Mouse (Mus musculus): ENCODE measurements around the gene Kcnq1. TPM values are rescaled to one million over a fixed set of nuclear protein-coding genes. Genes with fewer than 3 reads are reported as not detected.

The Kcnq1 gene
- polyA plus RNA-seq (2015; fragmentation: Nextera tagmentation; extraction: Ambion mirVana) = 0.88 and 1.9 TPM in 2 replicates

- H3K9me3 ChIP-seq (replicated peaks) = no peaks in the 10 kb centered on the region
- no peak for ATAC-seq (ENCODE audit: low FRiP score)
- H3K4me2 ChIP-seq = peak within 1 kb of the TSS; percentile 56
- H3K36me3 ChIP-seq = no peaks in the 10 kb centered on the region
- H3K27me3 ChIP-seq (replicated peaks) = peaks cover 67% of the 10 kb centered on the region
- no peak within 1 kb of the TSS for H3K27ac ChIP-seq (replicated peaks)
- 77% methylated on average over 4 of the region's 4 CpGs for WGBS
- no peak within 1 kb of the TSS for H3K9ac ChIP-seq (replicated peaks)
- H3K4me3 ChIP-seq (replicated peaks) = peak within 1 kb of the TSS; percentile 31
- H3K4me1 ChIP-seq = peaks cover 10% of the 10 kb centered on the region
Observed at GRCm38 (mm10) chr7:143106062-143106461, at the start of gene Kcnq1. Kcnq1 (plus strand) TSS chr7:143106362.

- H3K4me3 ChIP-seq (replicated peaks) = no peak overlapping the region
- peak overlapping the region; percentile 15 for H3K4me2 ChIP-seq
- whole genome bisulfite sequencing = 83% methylated on average over 5 of the region's 5 CpGs
- no peak overlapping the region for H3K9ac ChIP-seq (replicated peaks)
- no peaks in the 10 kb centered on the region for H3K27me3 ChIP-seq (replicated peaks)
- H3K36me3 ChIP-seq = 0 out of 2 replicates have a peak, but pooled peaks cover 3% of the 10 kb centered on the region
- ATAC-seq (ENCODE audit: low FRiP score) = no peak
- no peaks in the 10 kb centered on the region for H3K9me3 ChIP-seq (replicated peaks)
- H3K4me1 ChIP-seq = peaks cover 81% of the 10 kb centered on the region
- H3K27ac ChIP-seq (replicated peaks) = no peak overlapping the region
Observed at GRCm38 (mm10) chr7:143057023-143057422, 49.1 kb upstream of the Kcnq1 start.

GRCm38 (mm10) chr7:143057667-143058220 is 48.4 kb upstream of the Kcnq1 start:
- 80% methylated on average over 9 of the region's 9 CpGs for WGBS
- Histone ChIP-seq H3K4me1 (peaks cover 76% of the 10 kb centered on the region), H3K9me3 (replicated peaks) (no peaks in the 10 kb centered on the region), H3K36me3 (peaks cover 10% of the 10 kb centered on the region; the same call in 1 of the 2 replicates), H3K4me3 (replicated peaks) (no peak overlapping the region), H3K27me3 (replicated peaks) (no peaks in the 10 kb centered on the region), H3K4me2 (0 out of 2 replicates have a peak overlapping the region, but pooled peaks have one; percentile 3), H3K27ac (replicated peaks) (peak overlapping the region; percentile 54; the same call in 1 of the 2 replicates), H3K9ac (replicated peaks) (no peak overlapping the region)
- no peak for ATAC-seq (ENCODE audit: low FRiP score)

- no peak for ATAC-seq (ENCODE audit: low FRiP score)
- peak overlapping the region; percentile 54 for H3K27ac ChIP-seq (replicated peaks)
- H3K27me3 ChIP-seq (replicated peaks) = no peaks in the 10 kb centered on the region
- peaks cover 15% of the 10 kb centered on the region for H3K36me3 ChIP-seq
- H3K4me3 ChIP-seq (replicated peaks) = no peak overlapping the region
- peaks cover 76% of the 10 kb centered on the region for H3K4me1 ChIP-seq
- H3K9me3 ChIP-seq (replicated peaks) = no peaks in the 10 kb centered on the region
- H3K9ac ChIP-seq (replicated peaks) = no peak overlapping the region
- 0 out of 2 replicates have a peak overlapping the region, but pooled peaks have one; percentile 3 for H3K4me2 ChIP-seq
- 79% methylated on average over 5 of the region's 5 CpGs for WGBS
Observed at GRCm38 (mm10) chr7:143058221-143058697, 47.9 kb upstream of the Kcnq1 start.

GRCm38 (mm10) chr7:143059202-143059870 is 46.8 kb upstream of the Kcnq1 start:
- Histone ChIP-seq H3K9ac (replicated peaks) (no peak overlapping the region), H3K27ac (replicated peaks) (peak overlapping the region; percentile 54), H3K4me1 (peaks cover 73% of the 10 kb centered on the region), H3K36me3 (peaks cover 25% of the 10 kb centered on the region), H3K4me2 (peak overlapping the region; percentile 1; the same call in 1 of the 2 replicates), H3K4me3 (replicated peaks) (no peak overlapping the region), H3K9me3 (replicated peaks) (no peaks in the 10 kb centered on the region), H3K27me3 (replicated peaks) (no peaks in the 10 kb centered on the region)
- no peak for ATAC-seq (ENCODE audit: low FRiP score)
- 75% methylated on average over 5 of the region's 5 CpGs for WGBS

GRCm38 (mm10) chr7:143062704-143063103 is 43.5 kb upstream of the Kcnq1 start:
- 79% methylated on average over 2 of the region's 2 CpGs for WGBS
- H3K4me1 ChIP-seq = peaks cover 49% of the 10 kb centered on the region
- no peaks in the 10 kb centered on the region for H3K9me3 ChIP-seq (replicated peaks)
- H3K27me3 ChIP-seq (replicated peaks) = no peaks in the 10 kb centered on the region
- no peak overlapping the region for H3K9ac ChIP-seq (replicated peaks)
- no peak overlapping the region for H3K4me2 ChIP-seq
- no peak overlapping the region for H3K27ac ChIP-seq (replicated peaks)
- no peak overlapping the region for H3K4me3 ChIP-seq (replicated peaks)
- no peak for ATAC-seq (ENCODE audit: low FRiP score)
- peaks cover 58% of the 10 kb centered on the region for H3K36me3 ChIP-seq

- Histone ChIP-seq H3K36me3 (peaks cover 59% of the 10 kb centered on the region), H3K4me2 (no peak overlapping the region), H3K9ac (replicated peaks) (no peak overlapping the region), H3K27me3 (replicated peaks) (no peaks in the 10 kb centered on the region), H3K27ac (replicated peaks) (no peak overlapping the region), H3K4me1 (peaks cover 45% of the 10 kb centered on the region), H3K9me3 (replicated peaks) (no peaks in the 10 kb centered on the region), H3K4me3 (replicated peaks) (no peak overlapping the region)
- 29% methylated on average over 6 of the region's 6 CpGs for WGBS
- no peak for ATAC-seq (ENCODE audit: low FRiP score)
Observed at GRCm38 (mm10) chr7:143064226-143064625, 41.9 kb upstream of the Kcnq1 start.

GRCm38 (mm10) chr7:143065692-143066091 is 40.5 kb upstream of the Kcnq1 start:
- H3K27ac ChIP-seq (replicated peaks) = no peak overlapping the region
- H3K4me2 ChIP-seq = no peak overlapping the region
- peaks cover 58% of the 10 kb centered on the region for H3K36me3 ChIP-seq
- no peaks in the 10 kb centered on the region for H3K9me3 ChIP-seq (replicated peaks)
- H3K4me3 ChIP-seq (replicated peaks) = no peak overlapping the region
- H3K27me3 ChIP-seq (replicated peaks) = no peaks in the 10 kb centered on the region
- H3K4me1 ChIP-seq = peaks cover 44% of the 10 kb centered on the region
- no peak for ATAC-seq (ENCODE audit: low FRiP score)
- H3K9ac ChIP-seq (replicated peaks) = no peak overlapping the region
- WGBS = 100% methylated on average over 2 of the region's 2 CpGs

GRCm38 (mm10) chr7:143067469-143067868 is 38.7 kb upstream of the Kcnq1 start:
- no peaks in the 10 kb centered on the region for H3K27me3 ChIP-seq (replicated peaks)
- WGBS = 53% methylated on average over 2 of the region's 2 CpGs
- no peak overlapping the region for H3K9ac ChIP-seq (replicated peaks)
- no peak for ATAC-seq (ENCODE audit: low FRiP score)
- H3K27ac ChIP-seq (replicated peaks) = peak overlapping the region; percentile 93
- peaks cover 48% of the 10 kb centered on the region for H3K4me1 ChIP-seq
- no peak overlapping the region for H3K4me3 ChIP-seq (replicated peaks)
- H3K36me3 ChIP-seq = peaks cover 52% of the 10 kb centered on the region
- peak overlapping the region; percentile 66; the same call in 1 of the 2 replicates for H3K4me2 ChIP-seq
- no peaks in the 10 kb centered on the region for H3K9me3 ChIP-seq (replicated peaks)

- H3K4me3 ChIP-seq (replicated peaks) = peak overlapping the region; percentile 83
- H3K4me2 ChIP-seq = peak overlapping the region; percentile 66
- peaks cover 48% of the 10 kb centered on the region for H3K4me1 ChIP-seq
- no peaks in the 10 kb centered on the region for H3K9me3 ChIP-seq (replicated peaks)
- H3K27me3 ChIP-seq (replicated peaks) = no peaks in the 10 kb centered on the region
- 52% methylated on average over 3 of the region's 3 CpGs for WGBS
- no peak for ATAC-seq (ENCODE audit: low FRiP score)
- H3K9ac ChIP-seq (replicated peaks) = peak overlapping the region; percentile 52; the same call in 1 of the 2 replicates
- peaks cover 47% of the 10 kb centered on the region for H3K36me3 ChIP-seq
- H3K27ac ChIP-seq (replicated peaks) = peak overlapping the region; percentile 93
Observed at GRCm38 (mm10) chr7:143067897-143068296, 38.3 kb upstream of the Kcnq1 start.

- H3K27me3 ChIP-seq (replicated peaks) = no peaks in the 10 kb centered on the region
- H3K9me3 ChIP-seq (replicated peaks) = no peaks in the 10 kb centered on the region
- H3K4me1 ChIP-seq = peaks cover 46% of the 10 kb centered on the region
- ATAC-seq (ENCODE audit: low FRiP score) = peak; percentile 18
- peak overlapping the region; percentile 52 for H3K9ac ChIP-seq (replicated peaks)
- peak overlapping the region; percentile 66 for H3K4me2 ChIP-seq
- H3K27ac ChIP-seq (replicated peaks) = peak overlapping the region; percentile 93
- 24% methylated on average over 13 of the region's 13 CpGs for WGBS
- H3K36me3 ChIP-seq = peaks cover 42% of the 10 kb centered on the region
- peak overlapping the region; percentile 83 for H3K4me3 ChIP-seq (replicated peaks)
Observed at GRCm38 (mm10) chr7:143068316-143068881, 37.8 kb upstream of the Kcnq1 start.
